Mouse (Mus musculus): ENCODE data around the gene Dnajc2. TPM values are rescaled to one million over a fixed set of nuclear protein-coding genes. Genes with fewer than 3 reads are reported as not detected.
"Not testable (repeated sequence)": the region's sequence is repeated elsewhere in the genome, so short reads cannot be mapped to it uniquely, and the experiment has no call there.

Gene Dnajc2
- polyA plus RNA-seq, 1 experiment from 2014 or later = 67.1 TPM

- Histone ChIP-seq H3K9me3 (no peaks in the 10 kb centered on the region), H3K4me3 (no peak overlapping the region), H3K36me3 (no peaks in the 10 kb centered on the region), H3K27me3 (ENCODE audit: insufficient read depth, poor library complexity, severe bottlenecking) (no peaks in the 10 kb centered on the region), H3K4me1 (replicated peaks) (no peaks in the 10 kb centered on the region), H3K27ac (no peak overlapping the region)
- 77% methylated on average over 13 of the region's 13 CpGs for WGBS
- no peak for DNase-seq (ENCODE audit: low spot score)
Observed at GRCm38 (mm10) chr5:21712127-21712715, 72.8 kb downstream of the Dnajc2 start.

GRCm38 (mm10) chr5:21708011-21708410 lies 77.0 kb downstream of the Dnajc2 start:
- not testable (repeated sequence) for H3K4me1 ChIP-seq (replicated peaks); H3K4me3 ChIP-seq; H3K27ac ChIP-seq; H3K27me3 ChIP-seq (ENCODE audit: insufficient read depth, poor library complexity, severe bottlenecking); DNase-seq (ENCODE audit: low spot score); H3K9me3 ChIP-seq; H3K36me3 ChIP-seq
- 89% methylated on average over 8 of the region's 8 CpGs for WGBS

Other genes starting within 250 kb of the Dnajc2 start
- gene Lrrc17, start 241.7 kb downstream of the Dnajc2 start, polyA plus RNA-seq (2016; fragmentation: Nextera tagmentation; extraction: Ambion mirVana) = 6.1 and 12.8 TPM in 2 replicates
- gene Fbxl13, start 139.6 kb downstream of the Dnajc2 start, polyA plus RNA-seq (2016; fragmentation: Nextera tagmentation; extraction: Ambion mirVana) = 0.20 and 0.41 TPM in 2 replicates
- 62.9 and 66.8 TPM in 2 replicates for gene Armc10, start 139.4 kb downstream of the Dnajc2 start, polyA plus RNA-seq (2016; fragmentation: Nextera tagmentation; extraction: Ambion mirVana)
- gene Napepld, start 83.9 kb downstream of the Dnajc2 start, polyA plus RNA-seq (2016; fragmentation: Nextera tagmentation; extraction: Ambion mirVana) = 5.6 and 6.1 TPM in 2 replicates
- gene Pmpcb, start 48.1 kb downstream of the Dnajc2 start, polyA plus RNA-seq (2016; fragmentation: Nextera tagmentation; extraction: Ambion mirVana) = 75.4 and 78.2 TPM in 2 replicates
- gene Psmc2, start within 50 bp of the Dnajc2 start, polyA plus RNA-seq (2016; fragmentation: Nextera tagmentation; extraction: Ambion mirVana) = 231 and 236 TPM in 2 replicates
- 0.09 TPM in 1 of 2 replicates, not detected in the other for gene Slc26a5, start 80.4 kb upstream of the Dnajc2 start, polyA plus RNA-seq (2016; fragmentation: Nextera tagmentation; extraction: Ambion mirVana)

Measured in hindbrain, embryonic 10.5 days (tissue).